Mouse (Mus musculus) E14TG2a.4 (cell line): Measurements from ENCODE around the gene Pqbp1.

ENCODE experiments used
- CTCF ChIP-seq: conservative IDR thresholded peaks from 2 replicates; pipeline ENCODE4 v1.5.1; 2014; ENCODE audit warnings: low read length
- NANOG ChIP-seq: IDR thresholded peaks from 2 replicates; pipeline ENCODE4 v1.6.1; 2014; ENCODE audit warnings: borderline replicate concordance, low read length, mixed read lengths
- POU5F1 ChIP-seq: IDR thresholded peaks from 2 replicates; pipeline ENCODE4 v1.6.1; 2014; ENCODE audit warnings: low read length, borderline replicate concordance

DNA sequence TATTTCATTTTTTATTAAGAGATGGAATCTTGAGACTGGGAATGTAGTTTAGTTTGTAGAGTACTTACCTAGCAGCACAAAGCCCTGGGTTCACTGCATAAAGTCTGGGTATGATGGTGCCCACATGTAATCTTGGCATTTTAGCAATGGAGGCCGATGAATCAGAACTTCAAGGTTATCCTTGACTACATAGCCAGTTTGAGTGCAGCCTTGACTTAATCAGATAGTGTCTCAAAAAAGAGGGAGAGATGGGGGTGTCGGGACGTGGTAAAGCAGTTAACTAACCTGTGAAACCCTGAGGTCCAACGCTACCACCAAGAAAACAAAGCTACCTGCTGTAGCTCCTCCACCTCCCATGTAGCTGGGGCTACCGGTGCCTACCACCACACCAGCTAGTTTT, 5.4 kb upstream of the Pqbp1 start:
- TF ChIP-seq CTCF (no peak), POU5F1 (no peak), NANOG (no peak)
